Comparison of ENCODE assay signal across 8 mouse cellular contexts in the genomic region with DNA sequence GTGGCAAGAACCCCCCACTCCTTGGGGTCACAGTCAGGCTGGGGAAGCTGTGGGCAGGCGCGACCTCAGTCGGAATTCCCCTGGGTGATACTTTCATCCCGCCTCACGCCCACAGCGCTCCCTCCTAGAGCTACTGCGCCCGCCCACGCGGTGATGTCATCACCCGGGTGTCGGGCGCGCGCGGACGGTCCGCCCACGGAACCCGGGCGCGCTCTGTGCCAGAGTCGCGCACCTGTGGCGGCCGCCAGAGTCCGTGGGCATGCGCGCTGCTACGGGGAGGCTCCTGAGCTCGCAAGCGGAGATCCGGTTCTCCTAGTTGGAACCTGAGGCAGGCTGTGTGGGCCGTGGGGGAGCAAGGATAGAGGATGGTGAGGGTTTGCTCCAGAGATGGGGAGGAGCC. TPM values are rescaled to one million over a fixed set of nuclear protein-coding genes. Genes with fewer than 3 reads are reported as not detected.
A peak's percentile ranks its signal among the peaks of the same experiment; 100 is the strongest.
DNase-seq lines count a peak whose midpoint lies in the region; ATAC-seq and TF ChIP-seq lines count a peak whose summit lies in the region.

No protein-coding gene starts in this region.

- peak overlapping the region; percentile 40; the same call in 1 of the 2 replicates for H3K9ac ChIP-seq in ES-E14 (ENCODE audit: insufficient read depth, low read depth, low read length, poor library complexity, severe bottlenecking)
- H3K9ac ChIP-seq in forebrain, postnatal 0 days: peak overlapping the region; percentile 46
- 0 out of 2 replicates have a peak overlapping the region, but pooled peaks have one; percentile 19 for H3K9ac ChIP-seq in lung, postnatal 0 days (replicated peaks; ENCODE audit: low read depth)

- no peaks in the 10 kb centered on the region for H3K27me3 ChIP-seq in cerebellum, adult 2 months (ENCODE audit: control insufficient read depth, insufficient read depth, low read length)
- no peaks in the 10 kb centered on the region for H3K27me3 ChIP-seq in forebrain, postnatal 0 days (ENCODE audit: insufficient read depth, low read length)
- H3K27me3 ChIP-seq in lung, postnatal 0 days (replicated peaks; ENCODE audit: insufficient read depth, low read length): no peaks in the 10 kb centered on the region

- DNase-seq in ES-E14 (ENCODE audit: low read depth, low spot score): peak; percentile 43
- peak; percentile 90 to 93 for DNase-seq in cerebellum, adult 2 months
- peak; percentile 83 for DNase-seq in forebrain, postnatal 0 days
- peak; percentile 78 for DNase-seq in heart, postnatal 4 days
- peak; percentile 70 to 81 for DNase-seq in layer of hippocampus, postnatal 10 days (ENCODE audit: low spot score in 2 of 2)
- peak; percentile 83 for DNase-seq in lung, postnatal 0 days (ENCODE audit: low spot score)
- peak; percentile 35 for DNase-seq in ovary, postnatal 10 days (ENCODE audit: low spot score)
- DNase-seq in thymus, postnatal 0 days (ENCODE audit: low spot score): peak; percentile 89

- TF ChIP-seq CTCF in cerebellum, adult 2 months (IDR thresholded peaks at IDR 0.05; ENCODE audit: borderline replicate concordance, insufficient read depth, low read depth, low read length): no peak
- no peak for TF ChIP-seq CTCF in forebrain, postnatal 0 days (IDR thresholded peaks at IDR 0.05; ENCODE audit: low read depth)
- peak; percentile 9; the same call in 1 of the 2 replicates for TF ChIP-seq CTCF in lung, postnatal 0 days (IDR thresholded peaks at IDR 0.05)

- H3K27ac ChIP-seq in ES-E14 (ENCODE audit: insufficient read depth, low read depth, low read length, poor library complexity, severe bottlenecking): no peak overlapping the region
- H3K27ac ChIP-seq in cerebellum, adult 2 months (ENCODE audit: insufficient read depth, low read length): peak overlapping the region; percentile 89
- no peak overlapping the region for H3K27ac ChIP-seq in forebrain, postnatal 0 days (ENCODE audit: low read depth, low read length)
- no peak overlapping the region for H3K27ac ChIP-seq in lung, postnatal 0 days (ENCODE audit: low read length)

- ATAC-seq in forebrain, postnatal 0 days: peak; percentile 38
- ATAC-seq in lung, postnatal 0 days: peak; percentile 61

- no peak for TF ChIP-seq EP300 in lung, postnatal 0 days (IDR thresholded peaks at IDR 0.05)

- under 1% methylated on average over 34 of the region's 34 CpGs for WGBS in cerebellum, adult 2 months
- 2% methylated on average over 34 of the region's 34 CpGs for WGBS in forebrain, postnatal 0 days
- under 1% methylated on average over 34 of the region's 34 CpGs for WGBS in lung, postnatal 0 days

- peak overlapping the region; percentile 75 for H3K4me2 ChIP-seq in forebrain, postnatal 0 days (ENCODE audit: low read depth)
- peak overlapping the region; percentile 79 for H3K4me2 ChIP-seq in lung, postnatal 0 days (replicated peaks; ENCODE audit: low read depth, low read length)

- TF ChIP-seq POLR2A in cerebellum, adult 2 months (IDR thresholded peaks at IDR 0.05; ENCODE audit: borderline replicate concordance, insufficient read depth, low read length): peak; percentile 57; the same call in 1 of the 2 replicates

- H3K4me3 ChIP-seq in ES-E14 (ENCODE audit: insufficient read depth in 1 of 2, low read depth in 1 of 2, low read length in 2 of 2, poor library complexity in 1 of 2, severe bottlenecking in 1 of 2): peak overlapping the region; percentile 67
- peak overlapping the region; percentile 80 for H3K4me3 ChIP-seq in cerebellum, adult 2 months (replicated peaks; ENCODE audit: insufficient read depth, low read depth, low read length)
- peak overlapping the region; percentile 47 for H3K4me3 ChIP-seq in forebrain, postnatal 0 days (ENCODE audit: low read depth, low read length)
- peak overlapping the region; percentile 47 for H3K4me3 ChIP-seq in lung, postnatal 0 days (ENCODE audit: low read depth, low read length)

- in situ Hi-C loops in ES-E14 (cut with MboI; ENCODE audit: low sequenced_read_pairs in 2 of 2, unreplicated experiment in 2 of 2): no loop called here

- H3K36me3 ChIP-seq in ES-E14 (ENCODE audit: control insufficient read depth, insufficient read depth, low read length, poor library complexity, severe bottlenecking): no peaks in the 10 kb centered on the region
- H3K36me3 ChIP-seq in forebrain, postnatal 0 days (ENCODE audit: insufficient read depth): no peaks in the 10 kb centered on the region
- H3K36me3 ChIP-seq in lung, postnatal 0 days (ENCODE audit: insufficient read depth, low read length): no peaks in the 10 kb centered on the region

- 0 out of 4 replicates have a peak, but pooled peaks cover 0 to 1% of the 10 kb centered on the region in 2 experiments for H3K4me1 ChIP-seq in ES-E14 (ENCODE audit: control insufficient read depth in 2 of 2, insufficient read depth in 2 of 2, low read length in 2 of 2, poor library complexity in 1 of 2)
- no peaks in the 10 kb centered on the region for H3K4me1 ChIP-seq in cerebellum, adult 2 months (ENCODE audit: control insufficient read depth, insufficient read depth, low read length)
- H3K4me1 ChIP-seq in forebrain, postnatal 0 days (ENCODE audit: insufficient read depth): peaks cover 8% of the 10 kb centered on the region; the same call in 1 of the 2 replicates
- no peaks in the 10 kb centered on the region for H3K4me1 ChIP-seq in lung, postnatal 0 days (ENCODE audit: insufficient read depth, low read depth, low read length)

- no peaks in the 10 kb centered on the region for H3K9me3 ChIP-seq in ES-E14 (ENCODE audit: control insufficient read depth, insufficient read depth, low read depth, low read length)
- no peaks in the 10 kb centered on the region for H3K9me3 ChIP-seq in forebrain, postnatal 0 days (ENCODE audit: low read length)
- no peaks in the 10 kb centered on the region for H3K9me3 ChIP-seq in lung, postnatal 0 days (ENCODE audit: low read length)

TF ChIP-seq in ES-E14, 5 proteins besides CTCF, POLR2A, EP300 and RAD21:
- TF ChIP-seq ZC3H11A (IDR thresholded peaks at IDR 0.05; ENCODE audit: borderline replicate concordance, low read depth, low read length) (no peak), ZNF384 (IDR thresholded peaks at IDR 0.05; ENCODE audit: low read depth, low read length) (no peak), HCFC1 (IDR thresholded peaks at IDR 0.05; ENCODE audit: borderline replicate concordance, insufficient read depth, low read length) (no peak), CHD2 (IDR thresholded peaks at IDR 0.05; ENCODE audit: low read depth, low read length) (no peak), MAFK (IDR thresholded peaks at IDR 0.05; ENCODE audit: insufficient read depth, low read depth, low read length) (no peak)

RNA-seq across cellular contexts. Expression of a gene that starts 3.0 kb away (rescaled TPM):
- total RNA-seq in ES-E14 (2012; rRNA removed): 22.0 and 25.5 TPM in 2 replicates
- polyA plus RNA-seq in cerebellum, adult 2 months (2012; rRNA removed): 28.2 TPM in 2 replicates
- total RNA-seq in forebrain, postnatal 0 days (2014; rRNA removed): 23.2 and 27.1 TPM in 2 replicates
- polyA plus RNA-seq in forebrain, postnatal 0 days (2015; fragmentation: Nextera tagmentation; extraction: Ambion mirVana): 30.3 and 34.2 TPM in 2 replicates
- total RNA-seq in heart, postnatal 4 days (2021): 10 to 100 TPM; 27.6 to 27.9 TPM
- total RNA-seq in layer of hippocampus, postnatal 10 days (2021): 10 to 100 TPM; 66.0 to 77.4 TPM
- 20.3 and 22.7 TPM in 2 replicates for polyA plus RNA-seq in lung, postnatal 0 days (2015; fragmentation: Nextera tagmentation; extraction: Ambion mirVana)
- polyA plus RNA-seq in thymus, postnatal 0 days (2015; fragmentation: Nextera tagmentation; extraction: Ambion mirVana): 21.1 and 28.8 TPM in 2 replicates

Comparison
In these comparisons a context has a peak if more than half of its experiments do, and no peak if none do; other contexts are left out.
1. DNase-seq: peak in every context shown above with its lines; median percentile 92 in cerebellum, adult 2 months; 89 in thymus, postnatal 0 days; 83 in forebrain, postnatal 0 days; 83 in lung, postnatal 0 days; 78 in heart, postnatal 4 days; 76 in layer of hippocampus, postnatal 10 days; 43 in ES-E14; 35 in ovary, postnatal 10 days.